Mouse (Mus musculus): ENCODE results near the gene Polr2e. TPM values are rescaled to one million over a fixed set of nuclear protein-coding genes. Genes with fewer than 3 reads are reported as not detected.

Polr2e gene
- polyA plus RNA-seq, 1 experiment from 2014 or later = 220 TPM

DNA sequence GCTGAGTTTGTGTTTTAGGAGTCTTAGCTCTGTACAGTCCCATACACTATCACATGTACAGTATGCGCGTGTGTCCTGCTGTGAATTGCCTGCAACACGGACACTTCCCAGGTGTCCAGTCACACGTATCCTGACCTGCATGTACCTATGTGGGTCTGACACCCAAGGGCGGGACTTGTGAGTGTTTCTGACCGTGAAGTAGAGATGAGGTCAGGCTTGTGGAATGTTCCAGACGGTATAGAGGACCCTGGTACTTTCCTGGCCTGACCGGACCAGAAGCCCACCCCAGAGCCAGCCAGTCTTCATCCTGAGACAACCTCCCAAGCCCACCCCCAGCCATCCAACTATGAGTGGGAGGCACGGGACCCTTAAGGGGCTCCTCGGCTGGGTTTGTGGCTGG, 24.0 kb downstream of the Polr2e start:
- 68% methylated on average over 10 of the region's 10 CpGs for WGBS
- H3K9me3 ChIP-seq (ENCODE audit: control insufficient read depth, low read depth, low read length) = peaks cover 6% of the 10 kb centered on the region
- H3K4me3 ChIP-seq (ENCODE audit: low read depth, low read length) = no peak overlapping the region
- no peak overlapping the region for H3K27ac ChIP-seq (ENCODE audit: low read length)
- H3K27me3 ChIP-seq (ENCODE audit: control insufficient read depth, insufficient read depth, low read length) = peaks cover 21% of the 10 kb centered on the region
- no peak for ATAC-seq (ENCODE audit: insufficient number of reproducible peaks, insufficient read depth, low FRiP score, low read depth)
- peaks cover 19% of the 10 kb centered on the region for H3K4me1 ChIP-seq (ENCODE audit: control insufficient read depth, insufficient read depth, low read length)
- no peak overlapping the region for H3K4me2 ChIP-seq (replicated peaks; ENCODE audit: low read depth, low read length)
- H3K36me3 ChIP-seq (ENCODE audit: control insufficient read depth, insufficient read depth, low read length) = no peaks in the 10 kb centered on the region
- no peak overlapping the region for H3K9ac ChIP-seq (replicated peaks; ENCODE audit: low read depth, low read length)

DNA sequence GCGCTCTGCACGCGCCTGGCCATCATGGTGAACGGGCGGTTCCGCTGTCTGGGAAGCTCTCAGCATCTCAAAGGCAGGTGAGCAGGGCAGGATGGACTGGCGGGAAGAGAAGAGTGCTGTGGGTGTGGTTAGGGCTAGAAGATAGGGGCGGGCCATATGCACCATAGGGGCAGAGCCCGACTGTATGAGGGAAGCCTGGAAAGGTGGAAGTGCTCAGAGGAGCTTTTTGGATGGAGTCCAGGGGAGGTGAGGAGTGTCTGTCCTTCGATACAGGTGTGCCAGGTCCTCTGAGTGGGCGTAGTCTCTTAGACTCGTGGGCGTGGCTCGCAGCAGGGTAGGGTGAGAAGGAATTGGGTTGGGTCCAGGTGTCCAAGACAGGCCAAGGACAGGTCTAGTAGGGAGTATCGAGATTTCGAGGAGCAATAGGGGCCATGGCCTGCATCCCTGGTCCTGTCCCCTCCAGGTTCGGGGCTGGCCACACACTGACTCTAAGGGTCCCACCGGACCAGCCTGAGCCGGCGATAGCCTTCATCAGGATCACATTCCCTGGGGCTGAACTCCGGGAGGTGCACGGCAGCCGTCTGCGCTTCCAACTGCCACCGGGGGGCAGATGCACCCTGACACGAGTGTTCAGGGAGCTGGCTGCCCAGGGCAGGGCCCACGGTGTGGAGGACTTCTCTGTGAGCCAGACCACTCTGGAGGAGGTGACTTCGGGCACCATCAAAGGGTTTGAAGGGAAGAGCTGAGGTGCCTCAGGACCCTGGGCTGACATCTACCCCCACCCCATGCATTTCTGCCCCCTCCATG, 24.9 kb downstream of the Polr2e start:
- Histone ChIP-seq H3K4me2 (replicated peaks; ENCODE audit: low read depth, low read length) (no peak overlapping the region), H3K27me3 (ENCODE audit: control insufficient read depth, insufficient read depth, low read length) (peaks cover 21% of the 10 kb centered on the region), H3K27ac (ENCODE audit: low read length) (no peak overlapping the region), H3K9me3 (ENCODE audit: control insufficient read depth, low read depth, low read length) (peaks cover 10% of the 10 kb centered on the region), H3K9ac (replicated peaks; ENCODE audit: low read depth, low read length) (no peak overlapping the region), H3K4me1 (ENCODE audit: control insufficient read depth, insufficient read depth, low read length) (peaks cover 12% of the 10 kb centered on the region), H3K36me3 (ENCODE audit: control insufficient read depth, insufficient read depth, low read length) (no peaks in the 10 kb centered on the region), H3K4me3 (ENCODE audit: low read depth, low read length) (no peak overlapping the region)
- WGBS = 20% methylated on average over 28 of the region's 28 CpGs
- no peak for ATAC-seq (ENCODE audit: insufficient number of reproducible peaks, insufficient read depth, low FRiP score, low read depth)

DNA sequence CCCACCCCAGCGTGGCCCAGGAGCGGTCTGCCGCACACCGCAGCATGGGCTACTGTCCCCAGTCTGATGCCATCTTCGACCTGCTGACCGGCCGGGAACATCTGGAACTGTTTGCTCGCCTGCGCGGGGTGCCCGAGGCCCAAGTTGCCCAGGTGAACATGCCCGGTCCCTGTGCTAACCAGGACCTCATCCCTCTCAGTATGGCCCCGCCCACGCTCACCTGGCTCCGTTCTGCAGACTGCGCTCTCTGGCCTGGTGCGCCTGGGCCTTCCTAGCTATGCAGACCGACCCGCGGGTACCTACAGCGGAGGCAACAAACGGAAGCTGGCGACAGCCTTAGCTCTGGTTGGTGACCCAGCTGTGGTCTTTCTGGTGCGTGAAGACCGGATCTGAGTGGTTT, 26.0 kb downstream of the Polr2e start:
- Histone ChIP-seq H3K4me2 (replicated peaks; ENCODE audit: low read depth, low read length) (no peak overlapping the region), H3K9me3 (ENCODE audit: control insufficient read depth, low read depth, low read length) (peaks cover 10% of the 10 kb centered on the region), H3K27me3 (ENCODE audit: control insufficient read depth, insufficient read depth, low read length) (peaks cover 21% of the 10 kb centered on the region), H3K36me3 (ENCODE audit: control insufficient read depth, insufficient read depth, low read length) (no peaks in the 10 kb centered on the region), H3K27ac (ENCODE audit: low read length) (no peak overlapping the region), H3K4me3 (ENCODE audit: low read depth, low read length) (no peak overlapping the region), H3K4me1 (ENCODE audit: control insufficient read depth, insufficient read depth, low read length) (peaks cover 2% of the 10 kb centered on the region; the same call in 1 of the 2 replicates), H3K9ac (replicated peaks; ENCODE audit: low read depth, low read length) (no peak overlapping the region)
- WGBS = 46% methylated on average over 25 of the region's 25 CpGs
- no peak for ATAC-seq (ENCODE audit: insufficient number of reproducible peaks, insufficient read depth, low FRiP score, low read depth)

DNA sequence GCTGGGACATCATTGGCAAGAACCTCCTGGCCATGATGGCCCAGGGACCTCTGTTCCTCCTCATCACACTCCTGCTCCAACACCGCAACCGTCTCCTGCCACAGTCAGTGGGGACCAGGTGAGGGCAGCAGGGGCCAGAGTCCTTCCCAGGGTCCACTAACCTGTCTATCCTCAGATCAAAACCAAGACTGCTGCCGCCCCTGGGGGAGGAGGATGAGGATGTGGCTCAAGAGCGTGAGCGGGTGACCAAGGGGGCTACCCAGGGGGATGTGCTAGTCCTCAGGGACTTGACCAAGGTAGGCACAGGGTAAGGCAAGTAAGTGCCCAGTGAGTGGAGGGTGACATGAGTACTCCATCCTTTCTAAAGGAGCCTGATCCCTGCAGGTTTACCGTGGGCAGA, 27.9 kb downstream of the Polr2e start:
- H3K4me3 ChIP-seq (ENCODE audit: low read depth, low read length) = no peak overlapping the region
- no peak overlapping the region for H3K27ac ChIP-seq (ENCODE audit: low read length)
- peaks cover 10% of the 10 kb centered on the region for H3K9me3 ChIP-seq (ENCODE audit: control insufficient read depth, low read depth, low read length)
- peaks cover 21% of the 10 kb centered on the region for H3K27me3 ChIP-seq (ENCODE audit: control insufficient read depth, insufficient read depth, low read length)
- no peak for ATAC-seq (ENCODE audit: insufficient number of reproducible peaks, insufficient read depth, low FRiP score, low read depth)
- H3K36me3 ChIP-seq (ENCODE audit: control insufficient read depth, insufficient read depth, low read length) = no peaks in the 10 kb centered on the region
- H3K4me1 ChIP-seq (ENCODE audit: control insufficient read depth, insufficient read depth, low read length) = no peaks in the 10 kb centered on the region
- 84% methylated on average over 6 of the region's 6 CpGs for WGBS
- no peak overlapping the region for H3K9ac ChIP-seq (replicated peaks; ENCODE audit: low read depth, low read length)
- no peak overlapping the region for H3K4me2 ChIP-seq (replicated peaks; ENCODE audit: low read depth, low read length)

DNA sequence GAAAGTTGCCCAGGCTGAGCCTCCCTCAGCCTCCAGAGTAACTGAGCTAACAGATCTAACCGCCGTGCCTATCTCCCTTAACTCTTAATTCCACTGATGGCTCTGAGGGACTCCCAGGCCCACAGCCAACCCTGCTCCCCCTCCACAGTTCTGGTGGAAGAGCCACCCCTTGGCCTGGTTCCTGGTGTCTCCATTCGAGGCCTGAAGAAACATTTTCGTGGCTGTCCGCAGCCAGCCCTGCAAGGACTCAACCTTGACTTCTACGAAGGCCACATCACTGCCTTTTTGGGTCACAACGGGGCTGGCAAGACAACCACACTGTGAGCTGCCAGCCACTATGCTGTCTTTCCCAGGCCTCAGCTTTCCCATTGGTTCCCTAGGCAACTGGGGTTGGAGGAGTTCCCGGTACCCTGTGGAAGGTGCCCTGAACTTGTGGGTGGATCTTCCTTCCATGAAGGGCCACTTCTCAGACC, 35.3 kb downstream of the Polr2e start:
- no peaks in the 10 kb centered on the region for H3K36me3 ChIP-seq (ENCODE audit: control insufficient read depth, insufficient read depth, low read length)
- no peak for ATAC-seq (ENCODE audit: insufficient number of reproducible peaks, insufficient read depth, low FRiP score, low read depth)
- H3K4me2 ChIP-seq (replicated peaks; ENCODE audit: low read depth, low read length) = no peak overlapping the region
- H3K27me3 ChIP-seq (ENCODE audit: control insufficient read depth, insufficient read depth, low read length) = no peaks in the 10 kb centered on the region
- no peaks in the 10 kb centered on the region for H3K9me3 ChIP-seq (ENCODE audit: control insufficient read depth, low read depth, low read length)
- 0 out of 2 replicates have a peak, but pooled peaks cover 3% of the 10 kb centered on the region for H3K4me1 ChIP-seq (ENCODE audit: control insufficient read depth, insufficient read depth, low read length)
- 88% methylated on average over 8 of the region's 8 CpGs for WGBS
- H3K4me3 ChIP-seq (ENCODE audit: low read depth, low read length) = no peak overlapping the region
- no peak overlapping the region for H3K27ac ChIP-seq (ENCODE audit: low read length)
- no peak overlapping the region for H3K9ac ChIP-seq (replicated peaks; ENCODE audit: low read depth, low read length)

DNA sequence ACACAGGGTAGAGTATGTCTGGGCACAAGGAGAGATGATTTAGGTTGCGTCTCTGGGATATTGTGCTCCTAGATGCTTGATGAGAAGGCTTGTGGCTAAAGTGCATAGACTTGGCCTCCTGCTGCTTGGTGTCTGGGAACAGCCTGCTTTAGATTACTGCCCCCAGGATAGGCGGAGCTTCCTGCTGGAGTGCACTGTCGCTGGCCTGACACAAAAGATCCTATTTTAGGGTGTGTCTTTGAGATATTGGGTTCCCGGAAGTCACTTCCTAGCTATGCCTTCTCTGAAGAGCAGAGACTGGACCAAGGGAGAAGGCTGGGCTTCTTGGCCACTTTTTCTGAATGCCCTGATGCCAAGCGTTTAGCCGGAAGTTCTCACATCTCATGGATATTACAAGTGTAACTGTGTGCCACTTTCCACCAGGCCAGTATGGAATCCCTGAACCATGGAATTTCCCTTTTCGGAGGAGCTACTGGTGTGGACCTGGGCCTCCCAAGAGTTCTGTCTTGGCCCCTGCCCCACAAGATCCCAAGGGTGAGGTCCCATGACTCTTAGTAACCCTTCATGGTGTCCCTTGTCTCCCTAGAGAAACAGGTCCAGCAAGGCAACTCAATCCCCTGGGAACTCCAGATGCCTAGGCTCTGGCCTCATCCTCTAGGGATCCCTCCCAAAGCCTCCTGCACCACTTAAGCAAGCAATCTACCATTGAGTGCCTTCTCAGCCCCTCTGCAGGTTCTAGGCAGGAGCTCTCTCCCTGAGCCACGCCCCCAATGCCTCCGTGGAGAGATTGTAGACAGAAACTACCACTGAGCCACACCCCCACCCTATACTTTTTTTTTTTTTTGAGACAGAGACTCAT, 36.0 kb downstream of the Polr2e start:
- no peaks in the 10 kb centered on the region for H3K9me3 ChIP-seq (ENCODE audit: control insufficient read depth, low read depth, low read length)
- no peaks in the 10 kb centered on the region for H3K27me3 ChIP-seq (ENCODE audit: control insufficient read depth, insufficient read depth, low read length)
- no peak overlapping the region for H3K4me3 ChIP-seq (ENCODE audit: low read depth, low read length)
- H3K4me2 ChIP-seq (replicated peaks; ENCODE audit: low read depth, low read length) = no peak overlapping the region
- 68% methylated on average over 9 of the region's 9 CpGs for WGBS
- 0 out of 2 replicates have a peak, but pooled peaks cover 3% of the 10 kb centered on the region for H3K4me1 ChIP-seq (ENCODE audit: control insufficient read depth, insufficient read depth, low read length)
- no peak overlapping the region for H3K27ac ChIP-seq (ENCODE audit: low read length)
- no peak overlapping the region for H3K9ac ChIP-seq (replicated peaks; ENCODE audit: low read depth, low read length)
- ATAC-seq (ENCODE audit: insufficient number of reproducible peaks, insufficient read depth, low FRiP score, low read depth) = no peak
- H3K36me3 ChIP-seq (ENCODE audit: control insufficient read depth, insufficient read depth, low read length) = no peaks in the 10 kb centered on the region

DNA sequence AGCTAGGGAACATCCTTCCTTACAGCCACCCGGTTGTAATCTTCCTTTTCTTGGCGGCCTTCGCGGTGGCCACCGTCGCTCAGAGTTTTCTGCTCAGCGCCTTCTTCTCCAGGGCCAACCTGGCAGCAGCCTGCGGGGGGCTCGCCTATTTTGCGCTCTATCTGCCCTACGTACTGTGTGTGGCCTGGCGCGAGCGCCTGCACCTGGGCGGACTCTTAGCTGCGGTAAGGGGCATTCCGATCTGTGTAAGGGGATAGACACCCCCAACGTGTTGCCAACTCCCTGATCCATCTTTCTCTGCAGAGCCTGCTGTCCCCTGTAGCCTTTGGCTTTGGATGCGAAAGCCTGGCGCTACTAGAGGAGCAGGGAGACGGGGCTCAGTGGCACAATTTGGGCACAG, 36.8 kb downstream of the Polr2e start:
- no peaks in the 10 kb centered on the region for H3K36me3 ChIP-seq (ENCODE audit: control insufficient read depth, insufficient read depth, low read length)
- H3K9me3 ChIP-seq (ENCODE audit: control insufficient read depth, low read depth, low read length) = no peaks in the 10 kb centered on the region
- ATAC-seq (ENCODE audit: insufficient number of reproducible peaks, insufficient read depth, low FRiP score, low read depth) = no peak
- H3K4me1 ChIP-seq (ENCODE audit: control insufficient read depth, insufficient read depth, low read length) = peaks cover 6% of the 10 kb centered on the region
- H3K4me2 ChIP-seq (replicated peaks; ENCODE audit: low read depth, low read length) = no peak overlapping the region
- 39% methylated on average over 21 of the region's 21 CpGs for WGBS
- no peak overlapping the region for H3K9ac ChIP-seq (replicated peaks; ENCODE audit: low read depth, low read length)
- no peak overlapping the region for H3K4me3 ChIP-seq (ENCODE audit: low read depth, low read length)
- H3K27ac ChIP-seq (ENCODE audit: low read length) = no peak overlapping the region
- H3K27me3 ChIP-seq (ENCODE audit: control insufficient read depth, insufficient read depth, low read length) = no peaks in the 10 kb centered on the region

DNA sequence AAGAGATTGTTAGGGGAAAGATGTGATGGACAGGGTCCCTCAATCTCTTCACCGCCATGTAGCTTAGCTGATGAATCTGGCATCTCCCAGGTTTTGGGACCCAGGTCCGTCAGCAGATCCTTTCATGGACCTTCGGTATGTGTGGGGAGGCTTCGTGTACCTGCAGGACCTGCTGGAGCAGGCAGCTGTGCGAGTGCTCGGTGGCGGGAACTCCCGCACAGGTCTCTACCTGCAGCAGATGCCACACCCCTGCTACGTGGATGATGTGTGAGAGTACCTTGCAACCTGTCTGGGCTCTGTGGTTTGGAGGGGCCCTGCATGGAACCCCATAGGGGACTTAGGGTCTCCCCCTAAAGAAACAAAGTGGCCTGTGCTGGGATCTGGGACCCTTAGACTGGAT, 37.6 kb downstream of the Polr2e start:
- Histone ChIP-seq H3K4me1 (ENCODE audit: control insufficient read depth, insufficient read depth, low read length) (peaks cover 11% of the 10 kb centered on the region), H3K4me2 (replicated peaks; ENCODE audit: low read depth, low read length) (no peak overlapping the region), H3K27ac (ENCODE audit: low read length) (no peak overlapping the region), H3K9ac (replicated peaks; ENCODE audit: low read depth, low read length) (no peak overlapping the region), H3K27me3 (ENCODE audit: control insufficient read depth, insufficient read depth, low read length) (no peaks in the 10 kb centered on the region), H3K36me3 (ENCODE audit: control insufficient read depth, insufficient read depth, low read length) (no peaks in the 10 kb centered on the region), H3K9me3 (ENCODE audit: control insufficient read depth, low read depth, low read length) (no peaks in the 10 kb centered on the region), H3K4me3 (ENCODE audit: low read depth, low read length) (no peak overlapping the region)
- WGBS = 61% methylated on average over 9 of the region's 9 CpGs
- no peak for ATAC-seq (ENCODE audit: insufficient number of reproducible peaks, insufficient read depth, low FRiP score, low read depth)

Data from stomach, embryonic 14.5 days (tissue).